Mouse (Mus musculus) ES-E14 (cell line): ENCODE results near the gene Slc39a11. TPM values are rescaled to one million over a fixed set of nuclear protein-coding genes. Genes with fewer than 3 reads are reported as not detected.

Source experiments
- DNase-seq: peaks from one replicate; pipeline ENCODE4 v3.0.0-alpha.2; 2013; ENCODE audit warnings: low read depth, low spot score
- H3K27ac ChIP-seq: 2 replicates; pipeline ENCODE4 v1.5.1; 2012; ENCODE audit warnings: low read depth, mild to moderate bottlenecking, low read length, moderate library complexity, mixed read lengths; ENCODE audit not compliant: poor library complexity, insufficient read depth, severe bottlenecking
- H3K36me3 ChIP-seq: 2 replicates; pipeline ENCODE4 v1.6.1; 2012; ENCODE audit warnings: mild to moderate bottlenecking, low read length, moderate library complexity, mixed read lengths; ENCODE audit not compliant: control insufficient read depth, poor library complexity, insufficient read depth, severe bottlenecking
- H3K4me1 ChIP-seq, 2 experiments: fragments of 150-350 bp in 1 of 2; sonication (generic) in 1 of 2; 2 replicates each; pipeline ENCODE4 v1.6.1; 2012; ENCODE audit warnings: low read length in 2 of 2, mild to moderate bottlenecking in 1 of 2, mixed read lengths in 1 of 2; ENCODE audit not compliant: control insufficient read depth in 2 of 2, insufficient read depth in 2 of 2, poor library complexity in 1 of 2
- H3K4me3 ChIP-seq, 2 experiments: fragments of 150-350 bp in 1 of 2; sonication (generic) in 1 of 2; 2 replicates each; pipeline ENCODE4 v1.5.1; 2012; ENCODE audit warnings: low read length in 2 of 2, low read depth in 1 of 2, mild to moderate bottlenecking in 1 of 2, mixed read lengths in 1 of 2; ENCODE audit not compliant: insufficient read depth in 1 of 2, poor library complexity in 1 of 2, severe bottlenecking in 1 of 2
- H3K9ac ChIP-seq: 2 replicates; pipeline ENCODE4 v1.6.1; 2012; ENCODE audit warnings: low read depth, mild to moderate bottlenecking, low read length, mixed read lengths; ENCODE audit not compliant: poor library complexity, insufficient read depth, severe bottlenecking
- H3K9me3 ChIP-seq: fragments of 150-350 bp; sonication (generic); 2 replicates; pipeline ENCODE4 v1.6.1; 2012; ENCODE audit warnings: low read depth, mild to moderate bottlenecking, low read length; ENCODE audit not compliant: control insufficient read depth, insufficient read depth
- CHD2 ChIP-seq: IDR thresholded peaks from 2 replicates; pipeline ENCODE4 v1.6.1; 2014; ENCODE audit warnings: mild to moderate bottlenecking, low read depth, low read length, inconsistent platforms
- HCFC1 ChIP-seq: IDR thresholded peaks from 2 replicates; pipeline ENCODE4 v1.6.1; 2012; ENCODE audit warnings: low read length, inconsistent platforms, borderline replicate concordance; ENCODE audit not compliant: insufficient read depth
- MAFK ChIP-seq: IDR thresholded peaks from 2 replicates; pipeline ENCODE4 v1.6.1; 2014; ENCODE audit warnings: mild to moderate bottlenecking, low read depth, low read length, inconsistent platforms; ENCODE audit not compliant: insufficient read depth
- ZC3H11A ChIP-seq: IDR thresholded peaks from 2 replicates; pipeline ENCODE4 v1.6.1; 2012; ENCODE audit warnings: low read depth, mild to moderate bottlenecking, inconsistent platforms, low read length, borderline replicate concordance
- ZNF384 ChIP-seq: IDR thresholded peaks from 2 replicates; pipeline ENCODE4 v1.6.1; 2012; ENCODE audit warnings: low read depth, low read length, inconsistent platforms
- in situ Hi-C, 2 experiments: fragments of 600-800 bp; cut with MboI; formaldehyde crosslinking; loops; one replicate each; pipeline ENCODE4 v1.15.1; 2025; ENCODE audit warnings: low sequenced_read_pairs in 2 of 2, inconsistent platforms in 1 of 2; ENCODE audit not compliant: unreplicated experiment in 2 of 2
- total RNA-seq: library from RNA; depleted of rRNA; stranded (reverse); fragments of 300-350 nt; gene quantifications from 2 replicates; pipeline ENCODE4 v1.2.3, GENCODE M21; 2012

Gene Slc39a11
- total RNA-seq, 1 experiment = 17.0 TPM

GRCm38 (mm10) chr11:113251172-113251571, 398.7 kb downstream of the Slc39a11 start:
- no peak for DNase-seq
- no peaks in the 10 kb centered on the region for H3K4me1 ChIP-seq
- H3K9ac ChIP-seq = no peak overlapping the region
- in situ Hi-C loops = no loop called here
- TF ChIP-seq CHD2 = no peak
- no peak for TF ChIP-seq ZC3H11A
- no peak for TF ChIP-seq ZNF384
- TF ChIP-seq HCFC1 = no peak
- TF ChIP-seq MAFK = no peak
- no peak overlapping the region for H3K27ac ChIP-seq
- no peaks in the 10 kb centered on the region for H3K9me3 ChIP-seq
- no peaks in the 10 kb centered on the region; the same call in 1 of the 2 replicates for H3K36me3 ChIP-seq
- H3K4me3 ChIP-seq = no peak overlapping the region

- in situ Hi-C loops = no loop called here
- no peaks in the 10 kb centered on the region for H3K9me3 ChIP-seq
- H3K4me1 ChIP-seq = no peaks in the 10 kb centered on the region
- TF ChIP-seq CHD2 (no peak), MAFK (no peak), ZC3H11A (no peak), ZNF384 (no peak), HCFC1 (no peak)
- H3K36me3 ChIP-seq = no peaks in the 10 kb centered on the region; the same call in 1 of the 2 replicates
- no peak overlapping the region for H3K9ac ChIP-seq
- no peak overlapping the region for H3K27ac ChIP-seq
- no peak for DNase-seq
- H3K4me3 ChIP-seq = no peak overlapping the region
Observed at GRCm38 (mm10) chr11:113246475-113246874, 403.4 kb downstream of the Slc39a11 start.

- in situ Hi-C loops = no loop called here
- H3K36me3 ChIP-seq = no peaks in the 10 kb centered on the region; the same call in 1 of the 2 replicates
- no peak overlapping the region for H3K4me3 ChIP-seq
- no peak overlapping the region for H3K9ac ChIP-seq
- H3K9me3 ChIP-seq = no peaks in the 10 kb centered on the region
- H3K4me1 ChIP-seq = no peaks in the 10 kb centered on the region
- DNase-seq = no peak
- TF ChIP-seq HCFC1 (no peak), MAFK (no peak), ZC3H11A (no peak), ZNF384 (no peak), CHD2 (no peak)
- H3K27ac ChIP-seq = no peak overlapping the region
Observed at GRCm38 (mm10) chr11:113245666-113246065, 404.2 kb downstream of the Slc39a11 start.

- Histone ChIP-seq H3K4me1 (no peaks in the 10 kb centered on the region), H3K27ac (no peak overlapping the region), H3K9me3 (no peaks in the 10 kb centered on the region), H3K36me3 (no peaks in the 10 kb centered on the region), H3K9ac (no peak overlapping the region), H3K4me3 (no peak overlapping the region)
- TF ChIP-seq ZNF384 (no peak), CHD2 (no peak), ZC3H11A (no peak), HCFC1 (no peak), MAFK (no peak)
- in situ Hi-C loops = no loop called here
- no peak for DNase-seq
Observed at GRCm38 (mm10) chr11:113234432-113234831, 415.4 kb downstream of the Slc39a11 start.

- H3K4me3 ChIP-seq = no peak overlapping the region
- no peaks in the 10 kb centered on the region for H3K9me3 ChIP-seq
- H3K36me3 ChIP-seq = no peaks in the 10 kb centered on the region
- no peaks in the 10 kb centered on the region for H3K4me1 ChIP-seq
- in situ Hi-C loops = no loop called here
- no peak overlapping the region for H3K9ac ChIP-seq
- TF ChIP-seq MAFK (no peak), HCFC1 (no peak)
- H3K27ac ChIP-seq = no peak overlapping the region
- DNase-seq = no peak
Observed at GRCm38 (mm10) chr11:113232049-113232448, 417.8 kb downstream of the Slc39a11 start.
